In genomic region chr15:102624291-102624969, GRCm38 (mm10) we compare ENCODE assay signal across 8 mouse cellular contexts. TPM values are rescaled to one million over a fixed set of nuclear protein-coding genes. Genes with fewer than 3 reads are reported as not detected.
DNase-seq lines count a peak whose midpoint lies in the region; ATAC-seq lines count a peak whose summit lies in the region.

No protein-coding gene starts in this region.

- WGBS in forebrain, embryonic 16.5 days: 3% methylated on average over 17 of the region's 17 CpGs
- WGBS in hindbrain, embryonic 15.5 days: 6% methylated on average over 17 of the region's 17 CpGs
- 2% methylated on average over 17 of the region's 17 CpGs for WGBS in lung, embryonic 16.5 days

- DNase-seq in cerebellum, adult 11 months: peak; percentile 21
- peak; percentile 56 for DNase-seq in 3T3-L1 (ENCODE audit: low read depth, low spot score)
- DNase-seq in cerebellum, adult 8-10 months: peak; percentile 37
- DNase-seq in skeletal muscle tissue, adult 2 months (ENCODE audit: low read depth, low spot score): peak; percentile 17

- H3K9ac ChIP-seq in forebrain, embryonic 16.5 days (replicated peaks; ENCODE audit: low read depth, low read length): peak overlapping the region; percentile 87
- H3K9ac ChIP-seq in hindbrain, embryonic 15.5 days: peak overlapping the region; percentile 38
- H3K9ac ChIP-seq in lung, embryonic 16.5 days (ENCODE audit: low read length): peak overlapping the region; percentile 75

- peak overlapping the region; percentile 42 for H3K27ac ChIP-seq in forebrain, embryonic 16.5 days (ENCODE audit: low read length)
- H3K27ac ChIP-seq in hindbrain, embryonic 15.5 days (replicated peaks): peak overlapping the region; percentile 93; the same call in 1 of the 2 replicates
- peak overlapping the region; percentile 81 for H3K27ac ChIP-seq in lung, embryonic 16.5 days (ENCODE audit: low read length)

- no peaks in the 10 kb centered on the region for H3K9me3 ChIP-seq in forebrain, embryonic 16.5 days (ENCODE audit: control insufficient read depth, low read length)
- H3K9me3 ChIP-seq in hindbrain, embryonic 15.5 days: no peaks in the 10 kb centered on the region
- H3K9me3 ChIP-seq in lung, embryonic 16.5 days (ENCODE audit: control insufficient read depth, low read length): no peaks in the 10 kb centered on the region

- no peak for ATAC-seq in cerebellum, adult (ENCODE audit: insufficient number of reproducible peaks, low FRiP score, low TSS enrichment)
- ATAC-seq in forebrain, embryonic 16.5 days: peak; percentile 9; the same call in 1 of the 2 replicates
- no peak; the same call in 1 of the 2 replicates for ATAC-seq in hindbrain, embryonic 15.5 days (ENCODE audit: low FRiP score, low read depth)
- ATAC-seq in lung, embryonic 16.5 days (ENCODE audit: low read depth): no peak

- H3K27me3 ChIP-seq in forebrain, embryonic 16.5 days (replicated peaks; ENCODE audit: control insufficient read depth, insufficient read depth, low read length): no peaks in the 10 kb centered on the region
- no peaks in the 10 kb centered on the region for H3K27me3 ChIP-seq in hindbrain, embryonic 15.5 days
- H3K27me3 ChIP-seq in lung, embryonic 16.5 days (ENCODE audit: control insufficient read depth, insufficient read depth, low read depth, low read length): no peaks in the 10 kb centered on the region

- no peaks in the 10 kb centered on the region for H3K36me3 ChIP-seq in forebrain, embryonic 16.5 days (ENCODE audit: control insufficient read depth, insufficient read depth)
- H3K36me3 ChIP-seq in hindbrain, embryonic 15.5 days: no peaks in the 10 kb centered on the region
- H3K36me3 ChIP-seq in lung, embryonic 16.5 days (ENCODE audit: control insufficient read depth, insufficient read depth, low read length): no peaks in the 10 kb centered on the region; the same call in 1 of the 2 replicates

- H3K4me1 ChIP-seq in forebrain, embryonic 16.5 days (replicated peaks; ENCODE audit: control insufficient read depth, insufficient read depth, low read length): peaks cover 26% of the 10 kb centered on the region
- H3K4me1 ChIP-seq in hindbrain, embryonic 15.5 days (replicated peaks): peaks cover 24% of the 10 kb centered on the region
- peaks cover 22% of the 10 kb centered on the region for H3K4me1 ChIP-seq in lung, embryonic 16.5 days (replicated peaks; ENCODE audit: control insufficient read depth, insufficient read depth, low read length)

- peak overlapping the region; percentile 85 for H3K4me3 ChIP-seq in forebrain, embryonic 16.5 days (replicated peaks; ENCODE audit: low read length)
- peak overlapping the region; percentile 62 for H3K4me3 ChIP-seq in hindbrain, embryonic 15.5 days
- peak overlapping the region; percentile 75 for H3K4me3 ChIP-seq in lung, embryonic 16.5 days (ENCODE audit: low read length)

- peak overlapping the region; percentile 88 for H3K4me2 ChIP-seq in forebrain, embryonic 16.5 days (ENCODE audit: low read length)
- H3K4me2 ChIP-seq in hindbrain, embryonic 15.5 days: peak overlapping the region; percentile 72
- peak overlapping the region; percentile 86 for H3K4me2 ChIP-seq in lung, embryonic 16.5 days (ENCODE audit: low read depth, low read length)

RNA-seq across cellular contexts. Expression of gene Gm28047, which starts 0.4 kb away (rescaled TPM):
- polyA plus RNA-seq in forebrain, embryonic 16.5 days (2015; fragmentation: Nextera tagmentation; extraction: Ambion mirVana): not detected in 2 replicates
- not detected in 2 replicates for polyA plus RNA-seq in hindbrain, embryonic 15.5 days (2015; fragmentation: Nextera tagmentation; extraction: Ambion mirVana)
- polyA plus RNA-seq in lung, embryonic 16.5 days (2015; fragmentation: Nextera tagmentation; extraction: Ambion mirVana): not detected in 2 replicates

RNA-seq across cellular contexts. Expression of gene Atf7, which starts 0.8 kb away (rescaled TPM):
- polyA plus RNA-seq in forebrain, embryonic 16.5 days (2015; fragmentation: Nextera tagmentation; extraction: Ambion mirVana): 26.8 and 27.5 TPM in 2 replicates
- polyA plus RNA-seq in hindbrain, embryonic 15.5 days (2015; fragmentation: Nextera tagmentation; extraction: Ambion mirVana): 19.4 and 19.8 TPM in 2 replicates
- polyA plus RNA-seq in lung, embryonic 16.5 days (2015; fragmentation: Nextera tagmentation; extraction: Ambion mirVana): 43.5 and 50.0 TPM in 2 replicates

RNA-seq across cellular contexts. Expression of gene Atp5g2, which starts 47.7 kb away (rescaled TPM):
- polyA plus RNA-seq in forebrain, embryonic 16.5 days (2015; fragmentation: Nextera tagmentation; extraction: Ambion mirVana): 50.4 and 56.5 TPM in 2 replicates
- 44.4 and 51.0 TPM in 2 replicates for polyA plus RNA-seq in hindbrain, embryonic 15.5 days (2015; fragmentation: Nextera tagmentation; extraction: Ambion mirVana)
- 73.6 and 76.2 TPM in 2 replicates for polyA plus RNA-seq in lung, embryonic 16.5 days (2015; fragmentation: Nextera tagmentation; extraction: Ambion mirVana)

Comparison
In these comparisons a context has a peak if more than half of its experiments do, and no peak if none do; other contexts are left out.
1. H3K27ac ChIP-seq: peak in every context shown above with its lines; median percentile 93 in hindbrain, embryonic 15.5 days; 81 in lung, embryonic 16.5 days; 42 in forebrain, embryonic 16.5 days.